Mouse (Mus musculus): Measurements from ENCODE around the gene Olfr547.

The Olfr547 gene

GRCm38 (mm10) chr7:102566219-102566618, 31.7 kb downstream of the Olfr547 start:
- no peak for DNase-seq (ENCODE audit: low spot score in 2 of 2)

GRCm38 (mm10) chr7:102571142-102571541, 36.6 kb downstream of the Olfr547 start, which contains the start of gene Olfr550:
Gene Olfr550 (plus strand): TSS chr7:102571442.
- DNase-seq (ENCODE audit: low spot score in 2 of 2): no peak

GRCm38 (mm10) chr7:102573174-102573830, 38.8 kb downstream of the Olfr547 start:
- DNase-seq (ENCODE audit: low spot score in 2 of 2): no peak

- no peak for DNase-seq (ENCODE audit: low spot score in 2 of 2)
These were observed 41.4 kb downstream of the Olfr547 start for GRCm38 (mm10) chr7:102575998-102576397.
